Mouse (Mus musculus) limb, embryonic 14.5 days (tissue): ENCODE results near the gene Gstt2. TPM values are rescaled to one million over a fixed set of nuclear protein-coding genes. Genes with fewer than 3 reads are reported as not detected.

Experiments
- ATAC-seq: fragments of 200-750 bp; cut with Nextera tagmentation; 2 replicates; pipeline ENCODE4 v1.8.0; 2017; ENCODE audit warnings: low read depth, moderate number of reproducible peaks, moderate TSS enrichment; ENCODE audit not compliant: low FRiP score
- DNase-seq: peaks from one replicate; pipeline ENCODE4 v3.0.0-alpha.2; 2015; ENCODE audit warnings: low spot score
- H3K27ac ChIP-seq: fragments of 300-500 bp; sonication (generic); replicated peaks from 2 replicates; pipeline ENCODE4 v1.5.1; 2014; ENCODE audit warnings: low read depth, mild to moderate bottlenecking, low read length, moderate library complexity, mixed read lengths
- H3K27me3 ChIP-seq: fragments of 300-500 bp; sonication (generic); 2 replicates; pipeline ENCODE4 v1.6.1; 2014; ENCODE audit warnings: low read length, mixed read lengths; ENCODE audit not compliant: control insufficient read depth, insufficient read depth
- H3K36me3 ChIP-seq: fragments of 300-500 bp; sonication (generic); 2 replicates; pipeline ENCODE4 v1.6.1; 2014; ENCODE audit warnings: mild to moderate bottlenecking, low read length, moderate library complexity, mixed read lengths; ENCODE audit not compliant: control insufficient read depth, insufficient read depth
- H3K4me1 ChIP-seq: fragments of 300-500 bp; sonication (generic); 2 replicates; pipeline ENCODE4 v1.6.1; 2014; ENCODE audit warnings: antibody characterized with exemption, low read length, mixed read lengths; ENCODE audit not compliant: control insufficient read depth, insufficient read depth
- H3K4me2 ChIP-seq: fragments of 300-500 bp; sonication (generic); replicated peaks from 2 replicates; pipeline ENCODE4 v1.6.1; 2014; ENCODE audit warnings: low read depth, mild to moderate bottlenecking, low read length, moderate library complexity; ENCODE audit not compliant: severe bottlenecking
- H3K4me3 ChIP-seq: fragments of 300-500 bp; sonication (generic); replicated peaks from 2 replicates; pipeline ENCODE4 v1.5.1; 2014; ENCODE audit warnings: low read length
- H3K9ac ChIP-seq: fragments of 300-500 bp; sonication (generic); 2 replicates; pipeline ENCODE4 v1.6.1; 2014; ENCODE audit warnings: mild to moderate bottlenecking, low read depth, low read length, moderate library complexity; ENCODE audit not compliant: severe bottlenecking
- H3K9me3 ChIP-seq: fragments of 300-500 bp; sonication (generic); 2 replicates; pipeline ENCODE4 v1.6.1; 2016; ENCODE audit warnings: low read length; ENCODE audit not compliant: control insufficient read depth
- POLR2A ChIP-seq: fragments of 200-500 bp; IDR thresholded peaks from 2 replicates; pipeline ENCODE4 v1.8.0; 2012; ENCODE audit warnings: inconsistent platforms, mild to moderate bottlenecking, moderate library complexity, borderline replicate concordance; ENCODE audit not compliant: insufficient read depth, insufficient read length; ENCODE audit errors: extremely low read depth
- whole genome bisulfite sequencing: fragments of 180-500 bp; shearing (Covaris S2); extraction: QIAGEN DNeasy Blood & Tissue Kit; methylation state at CpG from one replicate; pipeline ENCODE4 v1.1.7; 2014; 5-methylcytosine and 5-hydroxymethylcytosine counted together
- polyA plus RNA-seq, 2 experiments: library from polyadenylated mRNA; depleted of rRNA in 1 of 2; stranded (reverse) in 1 of 2; unstranded in 1 of 2; fragments of >200 nt; fragmentation: Nextera tagmentation in 1 of 2; extraction: Ambion mirVana in 1 of 2; gene quantifications; 2 replicates each; pipeline versions ENCODE4 v1.2.1 to v1.2.3; 2012 to 2014

Gstt2 gene
- polyA plus RNA-seq, 2 experiments, result 12.3 to 24.8 TPM

- WGBS, result 77% methylated on average over 4 of the region's 4 CpGs
These were observed 12.7 kb downstream of the Gstt2 start for GRCm38 (mm10) chr10:75824530-75824929.

GRCm38 (mm10) chr10:75823782-75824181, 13.4 kb downstream of the Gstt2 start:
- no peak for DNase-seq
- TF ChIP-seq POLR2A, result no peak
- no peaks in the 10 kb centered on the region for H3K9me3 ChIP-seq
- no peak overlapping the region for H3K4me3 ChIP-seq
- peaks cover 4% of the 10 kb centered on the region; the same call in 1 of the 2 replicates for H3K4me1 ChIP-seq
- no peak for ATAC-seq
- H3K4me2 ChIP-seq, result no peak overlapping the region
- no peaks in the 10 kb centered on the region for H3K36me3 ChIP-seq
- no peaks in the 10 kb centered on the region for H3K27me3 ChIP-seq
- 79% methylated on average over 1 of the region's 1 CpGs for WGBS
- no peak overlapping the region for H3K27ac ChIP-seq
- no peak overlapping the region for H3K9ac ChIP-seq

More at GRCm38 (mm10) chr10:75824530-75824929, 12.7 kb downstream of the Gstt2 start:
- ATAC-seq (no peak), DNase-seq (no peak)
- Histone ChIP-seq H3K4me2 (no peak overlapping the region), H3K36me3 (no peaks in the 10 kb centered on the region), H3K9me3 (no peaks in the 10 kb centered on the region), H3K4me1 (peaks cover 4% of the 10 kb centered on the region; the same call in 1 of the 2 replicates), H3K4me3 (no peak overlapping the region), H3K27me3 (no peaks in the 10 kb centered on the region), H3K9ac (no peak overlapping the region), H3K27ac (no peak overlapping the region)
- no peak for TF ChIP-seq POLR2A

- H3K9ac ChIP-seq, result no peak within 1 kb of the TSS
- WGBS, result 97% methylated on average over 2 of the region's 2 CpGs
- ATAC-seq (no peak), DNase-seq (no peak)
- no peaks in the 10 kb centered on the region for H3K27me3 ChIP-seq
- H3K4me1 ChIP-seq, result peaks cover 2% of the 10 kb centered on the region; the same call in 1 of the 2 replicates
- no peak within 1 kb of the TSS for H3K4me2 ChIP-seq
- no peaks in the 10 kb centered on the region for H3K9me3 ChIP-seq
- no peak within 1 kb of the TSS for H3K27ac ChIP-seq
- TF ChIP-seq POLR2A, result no peak
- H3K4me3 ChIP-seq, result no peak within 1 kb of the TSS
- no peaks in the 10 kb centered on the region for H3K36me3 ChIP-seq
These were observed 14.8 kb downstream of the Gstt2 start, which contains the start of gene Gstt4 for GRCm38 (mm10) chr10:75822443-75822842. Gstt4 (minus strand) TSS chr10:75822543.

GRCm38 (mm10) chr10:75819882-75820281, 17.3 kb downstream of the Gstt2 start:
- DNase-seq, result no peak
- Histone ChIP-seq H3K27ac (no peak overlapping the region), H3K4me1 (no peaks in the 10 kb centered on the region), H3K9ac (no peak overlapping the region), H3K4me3 (no peak overlapping the region), H3K9me3 (no peaks in the 10 kb centered on the region), H3K4me2 (no peak overlapping the region), H3K36me3 (no peaks in the 10 kb centered on the region), H3K27me3 (no peaks in the 10 kb centered on the region)
- ATAC-seq, result no peak
- WGBS, result 83% methylated on average over 5 of the region's 5 CpGs
- no peak for TF ChIP-seq POLR2A

- 56% methylated on average over 10 of the region's 10 CpGs for WGBS
- no peaks in the 10 kb centered on the region for H3K4me1 ChIP-seq
- no peak overlapping the region for H3K4me2 ChIP-seq
- H3K27ac ChIP-seq, result no peak overlapping the region
- H3K27me3 ChIP-seq, result no peaks in the 10 kb centered on the region
- DNase-seq, result no peak
- H3K9ac ChIP-seq, result no peak overlapping the region
- no peak overlapping the region for H3K4me3 ChIP-seq
- H3K36me3 ChIP-seq, result no peaks in the 10 kb centered on the region
- ATAC-seq, result no peak
- TF ChIP-seq POLR2A, result no peak
- H3K9me3 ChIP-seq, result no peaks in the 10 kb centered on the region
These were observed 18.6 kb downstream of the Gstt2 start for GRCm38 (mm10) chr10:75818641-75819040.

GRCm38 (mm10) chr10:75804217-75804616, 33.0 kb downstream of the Gstt2 start:
- Histone ChIP-seq H3K27me3 (no peaks in the 10 kb centered on the region), H3K4me2 (no peak overlapping the region), H3K27ac (no peak overlapping the region), H3K9ac (no peak overlapping the region), H3K36me3 (no peaks in the 10 kb centered on the region), H3K4me1 (no peaks in the 10 kb centered on the region), H3K9me3 (no peaks in the 10 kb centered on the region), H3K4me3 (no peak overlapping the region)
- TF ChIP-seq POLR2A, result no peak
- DNase-seq (no peak), ATAC-seq (no peak)
- WGBS, result 59% methylated on average over 2 of the region's 2 CpGs
